Mouse (Mus musculus): ENCODE data around the gene Agfg2.

- TF ChIP-seq CTCF (IDR thresholded peaks at IDR 0.05; ENCODE audit: control insufficient read depth, insufficient read depth, low read length) (no peak), POLR2A (IDR thresholded peaks at IDR 0.05; ENCODE audit: borderline replicate concordance, control insufficient read depth, low read depth, low read length) (no peak)
Measured at GRCm38 (mm10) chr5:137608654-137609190, 75.8 kb downstream of the Agfg2 start.
